Comparison of ENCODE assay signal across 9 mouse cellular contexts in the genomic region with DNA sequence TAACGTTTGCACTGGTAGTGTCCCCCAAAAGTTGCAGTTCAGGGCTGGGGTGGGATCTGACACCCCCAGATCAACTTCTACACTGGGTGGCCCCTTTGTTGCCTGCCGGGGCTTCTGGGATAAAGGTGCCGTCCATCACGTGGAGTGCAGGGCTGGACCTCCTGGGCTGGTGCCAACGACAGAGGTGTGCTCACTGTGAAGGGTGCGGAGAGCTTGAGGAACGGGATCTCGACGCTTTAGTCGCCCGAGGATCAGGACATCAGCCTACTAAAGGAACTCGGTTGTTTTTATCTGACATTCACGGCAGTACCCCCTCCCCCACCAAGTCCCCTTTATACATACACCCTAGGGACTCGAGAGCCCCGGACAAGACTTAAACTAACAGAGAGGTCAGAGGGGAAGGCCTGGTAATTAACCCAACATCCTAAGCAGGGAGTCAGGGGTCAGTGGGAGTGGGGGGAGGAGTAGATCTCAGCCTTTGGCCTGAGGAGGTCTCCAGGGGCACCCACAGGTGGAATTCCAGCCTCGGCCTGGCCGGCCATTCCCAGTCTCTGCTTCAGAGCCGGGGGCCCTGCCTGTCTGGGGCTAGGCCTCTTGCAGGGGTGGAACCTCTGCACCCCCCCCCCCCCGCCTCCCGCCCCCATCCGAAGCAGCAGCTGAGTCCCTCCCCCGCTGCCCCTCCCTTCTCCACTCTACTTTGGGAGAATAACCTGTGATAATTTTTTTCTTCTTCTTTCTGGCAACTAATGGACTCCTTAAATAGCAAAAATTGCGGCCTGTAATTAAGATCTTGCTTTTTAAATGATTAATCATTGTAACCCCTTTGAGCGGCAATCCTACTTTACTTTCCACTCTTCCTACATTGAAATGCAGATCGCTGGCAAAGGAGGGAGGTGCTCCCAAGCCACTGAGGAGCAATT. TPM values are rescaled to one million over a fixed set of nuclear protein-coding genes. Genes with fewer than 3 reads are reported as not detected.
A peak's percentile ranks its signal among the peaks of the same experiment; 100 is the strongest.
DNase-seq lines count a peak whose midpoint lies in the region; ATAC-seq and TF ChIP-seq lines count a peak whose summit lies in the region.
"Had no signal": no experiment of that assay in that cellular context is flagged by ENCODE, and none has a peak within 500 bp of the region (broad histone marks: within the 10 kb centered on the region; RNA-seq: fewer than 3 reads in every experiment).

No protein-coding gene starts in this region.

- H3K27me3 ChIP-seq in kidney, embryonic 14.5 days (ENCODE audit: control insufficient read depth, insufficient read depth, low read length), result peaks cover 18% of the 10 kb centered on the region; the same call in 1 of the 2 replicates
- H3K27me3 ChIP-seq in hindbrain, postnatal 0 days (ENCODE audit: insufficient read depth, low read length), result no peaks in the 10 kb centered on the region
- peaks cover 7% of the 10 kb centered on the region; the same call in 1 of the 2 replicates for H3K27me3 ChIP-seq in midbrain, embryonic 16.5 days (ENCODE audit: control insufficient read depth, insufficient read depth, low read depth, low read length)

- 2% methylated on average over 24 of the region's 25 CpGs for WGBS in kidney, embryonic 14.5 days
- WGBS in hindbrain, postnatal 0 days, result 6% methylated on average over 21 of the region's 25 CpGs
- WGBS in midbrain, embryonic 16.5 days, result 3% methylated on average over 25 of the region's 25 CpGs

- H3K27ac ChIP-seq in kidney, embryonic 14.5 days (ENCODE audit: low read depth, low read length), result peak overlapping the region; percentile 39; the same call in 1 of the 2 replicates
- H3K27ac ChIP-seq in hindbrain, postnatal 0 days, result peak overlapping the region; percentile 85
- peak overlapping the region; percentile 75 for H3K27ac ChIP-seq in midbrain, embryonic 16.5 days (ENCODE audit: low read length)

- peak overlapping the region; percentile 60 for H3K4me2 ChIP-seq in kidney, embryonic 14.5 days (replicated peaks; ENCODE audit: low read depth, low read length)
- H3K4me2 ChIP-seq in hindbrain, postnatal 0 days (ENCODE audit: low read depth, low read length), result peak overlapping the region; percentile 53
- peak overlapping the region; percentile 52 for H3K4me2 ChIP-seq in midbrain, embryonic 16.5 days (ENCODE audit: low read length)

- DNase-seq in kidney, adult 9 months, result no peak
- peak; percentile 55 for DNase-seq in embryo, embryonic 9.5 days (ENCODE audit: extremely low spot score)
- peak; percentile 42 for DNase-seq in hindbrain, postnatal 0 days (ENCODE audit: low spot score)
- no peak for DNase-seq in spleen, postnatal 10 days (ENCODE audit: low spot score in 2 of 2)
- DNase-seq in adrenal gland, adult 8-10 months, result no peak
- DNase-seq in right cerebral cortex, postnatal 14 days, result no peak

- H3K4me1 ChIP-seq in kidney, embryonic 14.5 days (ENCODE audit: control insufficient read depth, insufficient read depth, low read length), result peaks cover 19% of the 10 kb centered on the region
- peaks cover 25% of the 10 kb centered on the region for H3K4me1 ChIP-seq in hindbrain, postnatal 0 days (ENCODE audit: insufficient read depth, low read length)
- peaks cover 20% of the 10 kb centered on the region for H3K4me1 ChIP-seq in midbrain, embryonic 16.5 days (ENCODE audit: control insufficient read depth, insufficient read depth, low read length)

- no peak for TF ChIP-seq CTCF in hindbrain, postnatal 0 days (IDR thresholded peaks at IDR 0.05; ENCODE audit: low read depth)

- 0 out of 2 replicates have a peak overlapping the region, but pooled peaks have one; percentile 5 for H3K9ac ChIP-seq in kidney, embryonic 14.5 days (ENCODE audit: low read depth, low read length)
- H3K9ac ChIP-seq in hindbrain, postnatal 0 days (replicated peaks; ENCODE audit: low read length), result peak overlapping the region; percentile 46; the same call in 1 of the 2 replicates
- peak overlapping the region; percentile 52; the same call in 1 of the 2 replicates for H3K9ac ChIP-seq in midbrain, embryonic 16.5 days (ENCODE audit: low read depth, low read length)

- no peak; the same call in none of the 2 replicates for ATAC-seq in kidney, embryonic 14.5 days (ENCODE audit: low FRiP score, low TSS enrichment)
- peak; percentile 28 for ATAC-seq in hindbrain, postnatal 0 days
- peak; percentile 26; the same call in 1 of the 2 replicates for ATAC-seq in midbrain, embryonic 16.5 days

- peak overlapping the region; percentile 28 for H3K4me3 ChIP-seq in kidney, embryonic 14.5 days (ENCODE audit: low read length)
- 0 out of 2 replicates have a peak overlapping the region, but pooled peaks have one; percentile 11 for H3K4me3 ChIP-seq in hindbrain, postnatal 0 days (ENCODE audit: low read length)
- peak overlapping the region; percentile 22; the same call in 1 of the 2 replicates for H3K4me3 ChIP-seq in midbrain, embryonic 16.5 days (ENCODE audit: low read depth, low read length)

- H3K9me3 ChIP-seq in kidney, embryonic 14.5 days (ENCODE audit: control insufficient read depth, low read length), result no peaks in the 10 kb centered on the region
- no peaks in the 10 kb centered on the region for H3K9me3 ChIP-seq in hindbrain, postnatal 0 days (ENCODE audit: low read length)
- no peaks in the 10 kb centered on the region for H3K9me3 ChIP-seq in midbrain, embryonic 16.5 days (replicated peaks; ENCODE audit: control insufficient read depth, low read length, poor library complexity, severe bottlenecking)
- H3K9me3 ChIP-seq: G1E had no signal

- H3K36me3 ChIP-seq in kidney, embryonic 14.5 days (ENCODE audit: control insufficient read depth, insufficient read depth, low read length), result no peaks in the 10 kb centered on the region
- no peaks in the 10 kb centered on the region for H3K36me3 ChIP-seq in hindbrain, postnatal 0 days (ENCODE audit: insufficient read depth, low read length)
- no peaks in the 10 kb centered on the region for H3K36me3 ChIP-seq in midbrain, embryonic 16.5 days (ENCODE audit: control insufficient read depth, insufficient read depth, low read length)
- H3K36me3 ChIP-seq: G1E had no signal

RNA-seq across cellular contexts. Expression of a gene that starts 39.3 kb away (rescaled TPM):
- 14.2 and 18.5 TPM in 2 replicates for polyA plus RNA-seq in kidney, embryonic 14.5 days (2014; fragmentation: Nextera tagmentation; extraction: Ambion mirVana)
- 0.68 and 2.5 TPM in 2 replicates for total RNA-seq in hindbrain, postnatal 0 days (2014; rRNA removed)
- 4.0 and 4.3 TPM in 2 replicates for polyA plus RNA-seq in hindbrain, postnatal 0 days (2015; fragmentation: Nextera tagmentation; extraction: Ambion mirVana)
- polyA plus RNA-seq in midbrain, embryonic 16.5 days (2015; fragmentation: Nextera tagmentation; extraction: Ambion mirVana), result 2.3 and 4.3 TPM in 2 replicates
- total RNA-seq in adrenal gland, adult 8-10 months (2022), result 10 to 100 TPM; 28.1 to 57.4 (median 34.7) TPM
- total RNA-seq: G1E had no signal
- polyA plus RNA-seq: G1E had no signal

Comparison
In these comparisons a context has a peak if more than half of its experiments do, and no peak if none do; other contexts are left out.
1. DNase-seq: peak in embryo, embryonic 9.5 days (single experiment) and hindbrain, postnatal 0 days (single experiment); none in kidney, adult 9 months (single experiment), spleen, postnatal 10 days (0 of 2), adrenal gland, adult 8-10 months (single experiment) and right cerebral cortex, postnatal 14 days (single experiment).
2. Peak in every context shown above with its lines, with median percentiles within 50 percentile points of each other: H3K27ac ChIP-seq, H3K4me2 ChIP-seq, H3K4me3 ChIP-seq and H3K9ac ChIP-seq.